Mouse (Mus musculus) testis, postnatal 14 days (tissue): ENCODE data around the gene Slc39a9.

Experiments used
- DNase-seq: peaks from one replicate; pipeline ENCODE4 v3.0.0; 2021; ENCODE audit warnings: low spot score

Slc39a9 gene

GRCm38 (mm10) chr12:80643693-80644505 lies at the start of gene Slc39a9, which contains the start of gene Erh:
Slc39a9 (plus strand) TSS chr12:80643883.
Erh (minus strand) TSS chr12:80644341.
- peak; percentile 95 for DNase-seq

GRCm38 (mm10) chr12:80594141-80594540 lies 49.5 kb upstream of the Slc39a9 start:
- DNase-seq, result no peak

GRCm38 (mm10) chr12:80594781-80595180 lies 48.9 kb upstream of the Slc39a9 start:
- DNase-seq, result no peak

- DNase-seq, result no peak
Observed at GRCm38 (mm10) chr12:80595566-80595965, 48.1 kb upstream of the Slc39a9 start.

- no peak for DNase-seq
Observed at GRCm38 (mm10) chr12:80595968-80596367, 47.7 kb upstream of the Slc39a9 start.

GRCm38 (mm10) chr12:80598236-80598635 lies 45.4 kb upstream of the Slc39a9 start:
- DNase-seq, result no peak

- no peak for DNase-seq
Observed at GRCm38 (mm10) chr12:80598756-80599155, 44.9 kb upstream of the Slc39a9 start.

GRCm38 (mm10) chr12:80601597-80602269 lies 42.0 kb upstream of the Slc39a9 start:
- no peak for DNase-seq

- no peak for DNase-seq
Observed at GRCm38 (mm10) chr12:80602432-80602831, 41.3 kb upstream of the Slc39a9 start.

- DNase-seq, result no peak
Observed at GRCm38 (mm10) chr12:80603566-80603965, 40.1 kb upstream of the Slc39a9 start.

GRCm38 (mm10) chr12:80604218-80604617 lies 39.5 kb upstream of the Slc39a9 start:
- no peak for DNase-seq

GRCm38 (mm10) chr12:80608576-80608975 lies 35.1 kb upstream of the Slc39a9 start:
- no peak for DNase-seq

GRCm38 (mm10) chr12:80609928-80610327 lies 33.8 kb upstream of the Slc39a9 start:
- DNase-seq, result no peak

GRCm38 (mm10) chr12:80612113-80612791 lies 31.4 kb upstream of the Slc39a9 start:
- DNase-seq, result no peak

GRCm38 (mm10) chr12:80615371-80616257 lies 28.1 kb upstream of the Slc39a9 start:
- no peak for DNase-seq

- DNase-seq, result peak; percentile 75
Observed at GRCm38 (mm10) chr12:80620501-80620900, 23.2 kb upstream of the Slc39a9 start.

GRCm38 (mm10) chr12:80631790-80632189 lies 11.9 kb upstream of the Slc39a9 start:
- no peak for DNase-seq

GRCm38 (mm10) chr12:80642725-80643692 lies 674 bp upstream of the Slc39a9 start:
- DNase-seq, result peak; percentile 64

- DNase-seq, result no peak
Observed at GRCm38 (mm10) chr12:80644506-80644868, 804 bp downstream of the Slc39a9 start.

GRCm38 (mm10) chr12:80646377-80646776 lies 2.7 kb downstream of the Slc39a9 start:
- no peak for DNase-seq
